Mouse (Mus musculus) brain, embryonic 14.5 days (tissue): ENCODE measurements around the gene Armc9.

Source experiments
- CTCF ChIP-seq: fragments of 200-500 bp; IDR thresholded peaks from 2 replicates; pipeline ENCODE4 v1.5.1; 2012; ENCODE audit warnings: inconsistent platforms, mild to moderate bottlenecking, moderate library complexity, borderline replicate concordance; ENCODE audit not compliant: insufficient read depth, insufficient read length; ENCODE audit errors: extremely low read depth
- POLR2A ChIP-seq: fragments of 200-500 bp; IDR thresholded peaks from 2 replicates; pipeline ENCODE4 v1.6.1; 2012; ENCODE audit warnings: mild to moderate bottlenecking, inconsistent platforms, borderline replicate concordance; ENCODE audit not compliant: poor library complexity, insufficient read depth, insufficient read length, severe bottlenecking; ENCODE audit errors: extremely low read depth

DNA sequence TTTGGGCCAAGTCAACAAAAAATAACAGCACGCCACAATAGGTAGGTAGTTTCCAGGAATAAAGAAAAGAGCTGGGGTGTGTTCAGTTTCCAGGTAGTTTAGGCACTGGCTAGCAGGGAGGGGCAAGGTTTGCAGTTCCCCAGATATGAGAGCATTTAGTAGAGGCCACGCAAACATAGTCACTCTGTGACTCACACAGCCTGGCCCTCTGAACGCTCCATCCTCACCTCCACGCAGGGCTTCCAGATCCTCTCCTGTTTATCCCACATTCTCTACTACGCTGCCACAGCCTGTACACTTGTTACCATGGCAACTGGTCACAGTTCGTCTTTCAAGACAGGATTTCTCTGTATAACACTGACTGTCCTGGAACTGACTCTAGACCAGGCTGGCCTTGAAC, 70.6 kb downstream of the Armc9 start:
- TF ChIP-seq CTCF (no peak), POLR2A (no peak)
